Mouse (Mus musculus): ENCODE measurements around the gene Gps2.

- no peak for TF ChIP-seq CTCF (IDR thresholded peaks at IDR 0.05; ENCODE audit: control insufficient read depth, insufficient read depth, insufficient replicate concordance, low read depth, low read length)
- TF ChIP-seq POLR2A (IDR thresholded peaks at IDR 0.05; ENCODE audit: control insufficient read depth, low read depth, low read length) = no peak
These were observed 27.3 kb downstream of the Gps2 start for GRCm38 (mm10) chr11:69940962-69941361.
